Mouse (Mus musculus): ENCODE measurements at regions not wholly inside any gene's neighbourhood (a gene's known extent, or its start where the extent isn't known, plus 50 kb on each side); places are given as distances from the start of the nearest gene placed in this dataset.

- H3K9me3 ChIP-seq (replicated peaks; ENCODE audit: low read length), result no peaks in the 10 kb centered on the region
- H3K27me3 ChIP-seq (ENCODE audit: insufficient read depth, low read length), result no peaks in the 10 kb centered on the region
- ATAC-seq (replicated peaks; ENCODE audit: low FRiP score, low read depth) (no peak), DNase-seq (ENCODE audit: low spot score) (no peak)
- H3K4me1 ChIP-seq (replicated peaks; ENCODE audit: insufficient read depth, low read length), result no peaks in the 10 kb centered on the region
- TF ChIP-seq CTCF (IDR thresholded peaks at IDR 0.05; ENCODE audit: low read depth), result no peak
- H3K36me3 ChIP-seq (ENCODE audit: insufficient read depth, low read length), result no peaks in the 10 kb centered on the region
- no peak overlapping the region for H3K9ac ChIP-seq (ENCODE audit: low read depth, low read length)
- H3K4me2 ChIP-seq (ENCODE audit: low read length), result no peak overlapping the region
- H3K27ac ChIP-seq, result no peak overlapping the region
- 90% methylated on average over 6 of the region's 6 CpGs for WGBS
- H3K4me3 ChIP-seq (replicated peaks; ENCODE audit: low read depth, low read length), result no peak overlapping the region
These were observed 1050.7 kb downstream of the Cdh8 start for GRCm38 (mm10) chr8:98365378-98366095.

DNA sequence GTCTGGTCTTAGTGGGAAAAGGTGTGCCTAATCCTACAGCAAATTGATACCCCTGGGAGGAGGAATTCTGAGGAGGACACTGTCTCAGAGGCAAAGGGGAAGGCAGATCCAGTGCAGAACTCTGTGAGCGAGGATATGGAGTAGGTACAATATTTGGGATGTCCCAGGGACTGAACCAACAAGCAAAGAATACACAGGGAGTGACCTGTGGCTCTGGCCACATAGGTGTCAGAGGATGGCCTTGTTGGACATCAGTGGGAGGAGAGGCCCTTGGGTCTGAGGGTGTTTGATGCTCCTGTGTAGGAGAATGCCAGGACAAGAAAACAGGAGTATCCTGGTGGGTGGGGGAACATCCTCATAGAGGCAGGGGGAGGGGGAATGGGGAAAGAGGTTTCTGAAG is 1079.0 kb downstream of the Cdh8 start:
- TF ChIP-seq CTCF (IDR thresholded peaks at IDR 0.05; ENCODE audit: low read depth), result no peak
- DNase-seq (ENCODE audit: low spot score), result no peak
- H3K9me3 ChIP-seq (replicated peaks; ENCODE audit: low read length), result no peaks in the 10 kb centered on the region
- H3K4me1 ChIP-seq (replicated peaks; ENCODE audit: insufficient read depth, low read length), result no peaks in the 10 kb centered on the region
- H3K4me2 ChIP-seq (ENCODE audit: low read length), result no peak overlapping the region
- H3K4me3 ChIP-seq (replicated peaks; ENCODE audit: low read depth, low read length), result no peak overlapping the region
- no peak overlapping the region for H3K9ac ChIP-seq (ENCODE audit: low read depth, low read length)
- no peak overlapping the region for H3K27ac ChIP-seq
- H3K27me3 ChIP-seq (ENCODE audit: insufficient read depth, low read length), result no peaks in the 10 kb centered on the region
- ATAC-seq (replicated peaks; ENCODE audit: low FRiP score, low read depth), result no peak
- no peaks in the 10 kb centered on the region for H3K36me3 ChIP-seq (ENCODE audit: insufficient read depth, low read length)
- 67% methylated on average over 1 of the region's 1 CpGs for WGBS

DNA sequence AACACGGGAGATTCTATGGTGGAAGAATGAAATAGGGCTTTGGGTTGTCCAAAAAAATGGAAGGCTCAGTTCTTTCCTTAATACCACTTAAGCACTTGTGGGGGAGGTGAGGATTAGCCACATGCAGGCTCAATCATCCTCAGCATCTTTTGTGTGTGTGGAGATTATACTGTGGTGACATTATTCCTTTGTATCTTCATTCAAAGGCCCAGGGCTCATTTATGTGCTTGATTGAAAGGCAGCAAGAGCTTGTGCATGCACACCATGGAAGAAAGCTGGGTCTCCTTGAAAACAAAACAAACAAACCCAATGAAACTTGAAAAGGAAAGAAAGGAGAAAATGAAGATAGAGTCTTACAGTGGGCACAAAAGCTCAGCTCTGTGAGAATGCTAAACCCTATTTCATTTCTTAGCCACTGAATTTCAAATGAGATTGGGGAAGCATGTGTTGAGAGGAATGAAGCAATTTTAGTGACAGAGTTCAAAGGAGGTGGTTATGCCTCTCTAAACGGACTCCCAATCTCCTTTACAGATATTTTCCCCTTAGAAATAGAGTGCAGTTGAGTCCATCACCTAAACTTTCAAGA is 1106.8 kb downstream of the Cdh8 start:
- no peak overlapping the region for H3K9ac ChIP-seq (ENCODE audit: low read depth, low read length)
- no peaks in the 10 kb centered on the region for H3K4me1 ChIP-seq (replicated peaks; ENCODE audit: insufficient read depth, low read length)
- 74% methylated on average over 2 of the region's 2 CpGs for WGBS
- H3K9me3 ChIP-seq (replicated peaks; ENCODE audit: low read length), result no peaks in the 10 kb centered on the region
- H3K36me3 ChIP-seq (ENCODE audit: insufficient read depth, low read length), result no peaks in the 10 kb centered on the region
- DNase-seq (ENCODE audit: low spot score), result no peak
- no peak for ATAC-seq (replicated peaks; ENCODE audit: low FRiP score, low read depth)
- no peak overlapping the region for H3K4me2 ChIP-seq (ENCODE audit: low read length)
- H3K27me3 ChIP-seq (ENCODE audit: insufficient read depth, low read length), result no peaks in the 10 kb centered on the region
- TF ChIP-seq CTCF (IDR thresholded peaks at IDR 0.05; ENCODE audit: low read depth), result no peak
- H3K4me3 ChIP-seq (replicated peaks; ENCODE audit: low read depth, low read length), result no peak overlapping the region
- H3K27ac ChIP-seq, result no peak overlapping the region

- TF ChIP-seq CTCF (IDR thresholded peaks at IDR 0.05; ENCODE audit: low read depth), result no peak
- Histone ChIP-seq H3K4me2 (ENCODE audit: low read length) (no peak overlapping the region), H3K4me1 (replicated peaks; ENCODE audit: insufficient read depth, low read length) (no peaks in the 10 kb centered on the region), H3K27ac (no peak overlapping the region), H3K9me3 (replicated peaks; ENCODE audit: low read length) (no peaks in the 10 kb centered on the region), H3K36me3 (ENCODE audit: insufficient read depth, low read length) (no peaks in the 10 kb centered on the region), H3K9ac (ENCODE audit: low read depth, low read length) (no peak overlapping the region), H3K4me3 (replicated peaks; ENCODE audit: low read depth, low read length) (no peak overlapping the region), H3K27me3 (ENCODE audit: insufficient read depth, low read length) (no peaks in the 10 kb centered on the region)
- 56% methylated on average over 7 of the region's 7 CpGs for WGBS
- DNase-seq (ENCODE audit: low spot score), result peak; percentile 19
- no peak for ATAC-seq (replicated peaks; ENCODE audit: low FRiP score, low read depth)
These were observed 1121.3 kb downstream of the Cdh8 start for GRCm38 (mm10) chr8:98294975-98295374.

DNA sequence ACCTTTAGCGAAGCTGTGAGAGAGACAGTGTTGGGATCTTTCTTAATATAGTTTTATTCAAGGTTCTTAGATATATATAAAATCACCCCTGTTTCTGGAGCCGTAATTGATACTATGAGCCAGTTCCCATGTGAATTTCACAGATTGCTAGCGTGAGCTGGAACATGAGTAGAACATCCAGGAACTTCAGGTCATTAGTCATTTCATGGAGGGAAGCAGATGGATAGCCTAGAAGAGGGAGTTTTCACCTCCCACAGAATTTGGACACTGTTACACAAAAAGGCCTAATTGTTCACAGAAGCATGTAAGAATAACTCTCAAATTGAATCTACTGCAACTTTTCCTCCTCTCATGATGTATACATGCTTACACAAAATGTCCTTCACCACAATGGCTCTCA is 1156.0 kb downstream of the Cdh8 start:
- Histone ChIP-seq H3K36me3 (ENCODE audit: insufficient read depth, low read length) (no peaks in the 10 kb centered on the region), H3K4me2 (ENCODE audit: low read length) (no peak overlapping the region), H3K9ac (ENCODE audit: low read depth, low read length) (no peak overlapping the region), H3K27ac (no peak overlapping the region), H3K4me1 (replicated peaks; ENCODE audit: insufficient read depth, low read length) (no peaks in the 10 kb centered on the region), H3K27me3 (ENCODE audit: insufficient read depth, low read length) (no peaks in the 10 kb centered on the region), H3K9me3 (replicated peaks; ENCODE audit: low read length) (no peaks in the 10 kb centered on the region), H3K4me3 (replicated peaks; ENCODE audit: low read depth, low read length) (no peak overlapping the region)
- no peak for ATAC-seq (replicated peaks; ENCODE audit: low FRiP score, low read depth)
- no peak for DNase-seq (ENCODE audit: low spot score)
- 69% methylated on average over 3 of the region's 3 CpGs for WGBS
- no peak for TF ChIP-seq CTCF (IDR thresholded peaks at IDR 0.05; ENCODE audit: low read depth)

DNA sequence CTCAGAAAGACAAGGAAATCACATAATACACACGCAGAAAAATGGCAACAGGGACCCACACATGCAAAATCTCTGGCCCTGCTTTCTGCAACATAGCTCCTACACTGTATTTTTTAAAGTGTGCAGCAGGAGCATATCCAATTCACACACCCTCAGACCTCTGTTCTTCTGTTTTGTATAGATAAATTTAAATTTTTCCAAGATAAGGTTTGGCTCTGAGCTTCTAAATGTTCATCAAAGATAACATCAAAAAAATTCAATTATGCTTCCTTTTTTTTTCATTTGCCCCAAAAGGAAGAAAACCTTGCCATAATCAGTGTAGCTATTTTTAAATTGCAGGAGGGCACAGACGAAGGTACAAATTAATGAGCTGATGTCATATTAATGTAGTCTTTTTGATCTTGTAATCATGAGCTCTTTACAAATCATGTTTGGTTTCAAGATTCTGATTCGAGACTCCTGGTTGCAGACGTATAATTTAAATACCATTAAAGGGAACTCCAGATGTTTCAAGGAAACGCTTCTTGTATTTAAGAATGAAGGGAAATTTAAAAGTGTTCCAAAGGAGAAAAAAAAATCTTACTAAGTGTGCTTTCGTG is 1172.8 kb downstream of the Cdh8 start:
- no peak for TF ChIP-seq CTCF (IDR thresholded peaks at IDR 0.05; ENCODE audit: low read depth)
- ATAC-seq (replicated peaks; ENCODE audit: low FRiP score, low read depth), result no peak
- DNase-seq (ENCODE audit: low spot score), result no peak
- Histone ChIP-seq H3K27ac (no peak overlapping the region), H3K36me3 (ENCODE audit: insufficient read depth, low read length) (no peaks in the 10 kb centered on the region), H3K27me3 (ENCODE audit: insufficient read depth, low read length) (no peaks in the 10 kb centered on the region), H3K9ac (ENCODE audit: low read depth, low read length) (no peak overlapping the region), H3K4me1 (replicated peaks; ENCODE audit: insufficient read depth, low read length) (no peaks in the 10 kb centered on the region), H3K9me3 (replicated peaks; ENCODE audit: low read length) (no peaks in the 10 kb centered on the region), H3K4me2 (ENCODE audit: low read length) (no peak overlapping the region), H3K4me3 (replicated peaks; ENCODE audit: low read depth, low read length) (no peak overlapping the region)
- WGBS, result 63% methylated on average over 6 of the region's 6 CpGs

Data from kidney, postnatal 0 days (tissue).